Mouse (Mus musculus) hindbrain, embryonic 14.5 days (tissue): Measurements from ENCODE around the gene Stip1. TPM values are rescaled to one million over a fixed set of nuclear protein-coding genes. Genes with fewer than 3 reads are reported as not detected.

Experiments
- ATAC-seq: fragments of 200-750 bp; cut with Nextera tagmentation; 2 replicates; pipeline ENCODE4 v1.8.0; 2017; ENCODE audit warnings: moderate number of reproducible peaks, mild to moderate bottlenecking, moderate TSS enrichment, moderate library complexity; ENCODE audit not compliant: low FRiP score
- DNase-seq: peaks from one replicate; pipeline ENCODE4 v3.0.0-alpha.2; 2015; ENCODE audit warnings: low spot score
- H3K27ac ChIP-seq: fragments of 300-500 bp; sonication (generic); 2 replicates; pipeline ENCODE4 v1.5.1; 2014; ENCODE audit warnings: mild to moderate bottlenecking, moderate library complexity
- H3K27me3 ChIP-seq: fragments of 300-500 bp; sonication (generic); 2 replicates; pipeline ENCODE4 v1.6.1; 2014; ENCODE audit warnings: mild to moderate bottlenecking, low read length, mixed read lengths; ENCODE audit not compliant: control insufficient read depth, insufficient read depth
- H3K36me3 ChIP-seq: fragments of 300-500 bp; sonication (generic); replicated peaks from 2 replicates; pipeline ENCODE4 v1.6.1; 2014; ENCODE audit not compliant: control insufficient read depth, insufficient read depth
- H3K4me1 ChIP-seq: fragments of 300-500 bp; sonication (generic); replicated peaks from 2 replicates; pipeline ENCODE4 v1.6.1; 2014; ENCODE audit warnings: antibody characterized with exemption, low read length, mixed read lengths; ENCODE audit not compliant: control insufficient read depth, insufficient read depth
- H3K4me2 ChIP-seq: fragments of 300-500 bp; sonication (generic); replicated peaks from 2 replicates; pipeline ENCODE4 v1.6.1; 2014; ENCODE audit warnings: mild to moderate bottlenecking, moderate library complexity
- H3K4me3 ChIP-seq: fragments of 300-500 bp; sonication (generic); replicated peaks from 2 replicates; pipeline ENCODE4 v1.5.1; 2014; ENCODE audit warnings: mild to moderate bottlenecking, low read length
- H3K9ac ChIP-seq: fragments of 300-500 bp; sonication (generic); 2 replicates; pipeline ENCODE4 v1.6.1; 2014
- H3K9me3 ChIP-seq: fragments of 300-500 bp; sonication (generic); 2 replicates; pipeline ENCODE4 v1.6.1; 2016; ENCODE audit warnings: low read length; ENCODE audit not compliant: control insufficient read depth
- WGBS: fragments of 180-500 bp; shearing (Covaris S2); extraction: QIAGEN DNeasy Blood & Tissue Kit; methylation state at CpG from one replicate; pipeline ENCODE4 v1.1.7; 2014; 5-methylcytosine and 5-hydroxymethylcytosine counted together
- polyA plus RNA-seq: library from polyadenylated mRNA; unstranded; fragments of >200 nt; fragmentation: Nextera tagmentation; extraction: Ambion mirVana; gene quantifications from 2 replicates; pipeline ENCODE4 v1.2.1, GENCODE M21; 2014

Stip1 gene
- polyA plus RNA-seq, 1 experiment from 2014 or later: 204 TPM

DNA sequence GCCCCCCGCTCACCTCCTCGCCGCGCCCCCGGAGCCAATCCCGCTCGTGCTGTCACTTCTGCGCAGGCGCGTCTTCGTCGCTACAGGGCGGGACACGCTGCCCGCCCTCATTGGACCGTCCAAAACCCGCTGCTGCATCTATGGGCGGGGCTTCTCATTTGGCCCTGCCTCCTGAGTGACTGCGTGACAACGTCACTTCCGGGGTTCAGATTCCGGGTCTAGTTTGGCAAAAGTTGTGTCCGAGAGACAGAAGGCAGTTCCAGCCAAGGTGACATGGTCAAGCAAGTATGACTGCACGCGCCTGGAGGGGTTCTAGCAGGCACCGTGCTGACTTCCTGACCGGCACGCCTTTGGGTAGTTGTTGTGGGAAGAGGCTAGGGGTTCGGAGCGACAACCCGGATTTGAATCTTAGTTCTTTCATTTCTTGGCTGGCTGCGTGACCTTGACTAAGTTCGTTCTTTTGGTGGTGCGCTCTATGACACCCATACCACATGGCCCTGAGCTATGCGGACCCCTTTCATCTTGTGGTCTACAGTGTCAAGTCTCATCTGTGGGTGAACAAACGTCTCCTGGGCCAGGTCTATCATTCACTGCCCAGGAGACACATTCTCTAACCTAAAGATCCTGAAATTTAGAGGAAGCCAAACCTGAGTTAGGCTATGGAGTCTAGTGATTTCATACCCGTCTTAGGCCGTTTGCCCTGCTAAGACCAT is 59.2 kb downstream of the Stip1 start, which contains the start of gene Fkbp2:
Gene Fkbp2, minus strand, starts transcription at position 121 of the 713 bp plus-strand sequence.
- Histone ChIP-seq H3K9me3 (no peaks in the 10 kb centered on the region), H3K36me3 (peaks cover 51% of the 10 kb centered on the region), H3K4me3 (peak within 1 kb of the TSS; percentile 51), H3K4me2 (peak within 1 kb of the TSS; percentile 63), H3K27me3 (no peaks in the 10 kb centered on the region), H3K4me1 (peaks cover 26% of the 10 kb centered on the region), H3K27ac (peak within 1 kb of the TSS; percentile 93), H3K9ac (peak within 1 kb of the TSS; percentile 65)
- WGBS: 2% methylated on average over 37 of the region's 38 CpGs
- peak; percentile 84 for ATAC-seq
- peak; percentile 98 for DNase-seq

DNA sequence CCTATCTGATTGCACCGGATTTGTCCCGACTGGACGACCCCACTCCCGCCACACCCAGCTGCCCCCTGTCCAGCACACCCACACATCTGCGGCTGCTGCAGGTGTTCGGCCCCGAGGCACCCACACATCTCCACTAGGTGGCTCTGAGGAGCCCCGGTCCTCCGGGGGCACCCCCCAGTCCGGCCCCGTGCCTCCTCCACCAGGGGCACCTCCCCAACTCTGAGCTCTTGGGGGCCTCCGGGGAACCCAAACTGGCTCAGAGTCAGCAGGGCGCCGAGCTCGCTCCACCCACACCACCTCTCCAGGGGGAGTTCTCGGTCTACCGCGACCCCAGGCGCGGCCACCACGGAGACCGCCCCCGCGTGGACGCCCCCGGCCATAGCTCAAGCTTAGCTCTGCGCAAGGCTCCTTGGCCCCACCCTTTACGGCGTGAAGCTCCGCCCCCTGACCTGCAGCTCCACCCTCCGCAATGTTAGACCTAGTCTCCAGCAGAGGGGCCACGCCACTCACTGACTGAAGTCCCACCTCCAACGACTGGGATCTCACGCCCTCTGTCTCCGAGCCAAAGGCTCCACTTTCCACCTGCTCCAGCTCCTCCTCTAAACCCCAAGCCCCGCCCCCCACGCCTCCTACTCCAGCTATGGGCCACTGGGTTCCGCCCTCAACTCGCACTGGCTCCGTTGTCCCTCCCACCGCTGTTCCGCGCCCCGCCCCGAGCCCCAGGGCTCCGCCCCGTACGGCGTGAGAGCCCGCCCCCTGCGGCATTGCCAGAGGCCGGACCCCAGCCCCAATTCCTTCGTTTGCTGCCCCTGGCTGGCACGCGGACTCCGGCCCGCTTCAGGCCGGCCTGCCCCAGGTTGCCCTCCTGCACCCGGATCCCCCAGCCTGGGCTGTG is 60.0 kb downstream of the Stip1 start:
- peak overlapping the region; percentile 93 for H3K27ac ChIP-seq
- WGBS: under 1% methylated on average over 59 of the region's 59 CpGs

DNA sequence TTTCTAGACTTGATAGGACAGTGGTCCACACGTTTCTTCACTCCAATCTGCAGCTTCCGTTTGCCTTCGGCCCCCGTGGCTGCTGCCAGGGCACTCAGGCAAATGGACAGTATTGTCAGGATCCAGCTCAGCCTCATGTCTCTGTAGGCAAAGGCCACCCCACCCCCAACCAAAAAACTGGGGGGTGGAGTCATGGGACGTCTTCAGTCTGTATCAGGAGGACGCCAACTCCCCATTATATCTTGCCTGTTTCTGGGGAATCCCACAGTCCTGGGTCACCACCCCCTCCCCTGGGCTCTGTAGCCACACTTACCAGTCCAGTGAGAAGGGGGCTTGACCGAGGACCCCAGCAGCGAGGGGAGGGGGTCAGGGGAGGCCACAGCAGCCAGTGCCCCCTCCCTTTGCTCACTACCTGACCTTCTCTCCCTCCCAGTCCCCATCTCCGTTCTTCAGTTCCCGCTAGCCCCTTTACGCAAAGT is 60.7 kb downstream of the Stip1 start:
- Histone ChIP-seq H3K36me3 (peaks cover 39% of the 10 kb centered on the region), H3K27ac (peak overlapping the region; percentile 93), H3K4me2 (peak overlapping the region; percentile 63), H3K4me1 (peaks cover 26% of the 10 kb centered on the region), H3K4me3 (peak overlapping the region; percentile 51), H3K9me3 (no peaks in the 10 kb centered on the region), H3K27me3 (no peaks in the 10 kb centered on the region), H3K9ac (peak overlapping the region; percentile 62)
- 8% methylated on average over 11 of the region's 11 CpGs for WGBS
- ATAC-seq (no peak), DNase-seq (no peak)

More for the DNA sequence above, 60.0 kb downstream of the Stip1 start:
- peak overlapping the region; percentile 51 for H3K4me3 ChIP-seq
- no peaks in the 10 kb centered on the region for H3K27me3 ChIP-seq
- ATAC-seq (peak; percentile 90), DNase-seq (peak; percentile 94)
- no peaks in the 10 kb centered on the region for H3K9me3 ChIP-seq
- H3K9ac ChIP-seq: peak overlapping the region; percentile 65
- H3K4me2 ChIP-seq: peak overlapping the region; percentile 63
- H3K4me1 ChIP-seq: peaks cover 26% of the 10 kb centered on the region
- peaks cover 43% of the 10 kb centered on the region for H3K36me3 ChIP-seq

DNA sequence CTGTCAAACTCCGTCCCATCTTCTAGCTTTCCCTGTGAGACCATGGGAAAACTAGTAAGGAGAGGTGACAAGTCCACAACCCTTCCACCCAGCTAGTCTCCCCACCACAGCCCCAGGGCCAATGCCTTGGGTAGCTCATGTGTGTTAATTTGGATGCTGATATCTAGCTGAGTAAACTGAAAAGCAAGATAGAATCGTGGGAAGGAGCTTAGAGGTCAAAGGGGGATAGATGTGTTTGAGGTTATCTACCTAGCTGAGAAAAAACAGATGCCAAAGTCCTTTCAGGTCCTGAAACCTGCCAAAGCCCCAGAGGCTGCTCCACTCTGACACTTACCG is 61.2 kb downstream of the Stip1 start:
- Histone ChIP-seq H3K9ac (peak overlapping the region; percentile 62), H3K4me1 (peaks cover 26% of the 10 kb centered on the region), H3K9me3 (no peaks in the 10 kb centered on the region), H3K4me3 (peak overlapping the region; percentile 51), H3K27me3 (no peaks in the 10 kb centered on the region), H3K27ac (no peak overlapping the region), H3K4me2 (peak overlapping the region; percentile 63), H3K36me3 (peaks cover 34% of the 10 kb centered on the region)
- DNase-seq (no peak), ATAC-seq (no peak)
- WGBS: 48% methylated on average over 3 of the region's 3 CpGs

DNA sequence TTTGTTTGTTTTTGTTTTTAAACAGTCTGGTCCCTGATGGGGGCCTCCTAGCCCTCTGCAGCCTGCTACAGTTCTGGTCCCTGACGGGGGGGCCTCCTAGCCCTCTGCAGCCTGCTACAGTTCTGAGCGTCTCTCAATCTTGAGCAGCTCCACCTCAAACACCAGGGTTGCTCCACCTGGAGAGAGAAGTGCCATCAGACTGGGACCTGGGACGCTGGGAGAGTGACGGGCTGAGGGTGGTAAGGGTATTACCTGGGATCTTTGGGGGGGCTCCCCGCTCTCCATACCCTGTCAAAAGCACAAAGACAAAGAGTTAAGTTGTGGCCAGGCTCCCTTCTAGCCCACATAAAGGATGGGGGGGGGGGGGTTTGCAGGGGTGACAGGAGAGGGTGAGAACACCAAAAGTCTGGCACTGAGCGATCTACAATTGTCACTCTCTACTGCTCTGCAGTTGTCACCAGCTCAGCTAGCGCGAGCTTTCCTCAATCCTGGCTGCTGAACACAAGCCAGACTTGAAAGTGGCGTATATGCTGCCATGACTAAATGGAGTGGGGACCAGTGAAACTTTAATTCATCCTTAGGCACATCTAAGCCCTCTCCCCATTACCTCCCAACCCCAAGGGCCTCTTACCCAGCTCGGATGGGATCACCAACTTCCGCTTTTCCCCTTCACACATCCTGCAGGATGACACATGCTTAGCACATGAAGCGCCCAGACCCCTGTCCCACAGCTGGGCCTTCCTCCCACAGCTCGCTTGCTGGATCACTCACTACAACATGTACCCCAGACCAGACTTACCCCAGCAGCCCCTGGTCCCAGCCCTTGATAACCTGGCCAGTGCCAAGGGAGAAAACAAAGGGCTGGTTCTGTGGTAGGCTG is 61.8 kb downstream of the Stip1 start:
- DNase-seq (no peak), ATAC-seq (no peak)
- Histone ChIP-seq H3K9ac (peak overlapping the region; percentile 62), H3K4me1 (peaks cover 26% of the 10 kb centered on the region), H3K27me3 (no peaks in the 10 kb centered on the region), H3K27ac (no peak overlapping the region), H3K4me2 (peak overlapping the region; percentile 63), H3K36me3 (peaks cover 31% of the 10 kb centered on the region), H3K4me3 (peak overlapping the region; percentile 51), H3K9me3 (no peaks in the 10 kb centered on the region)
- WGBS: 84% methylated on average over 13 of the region's 13 CpGs

DNA sequence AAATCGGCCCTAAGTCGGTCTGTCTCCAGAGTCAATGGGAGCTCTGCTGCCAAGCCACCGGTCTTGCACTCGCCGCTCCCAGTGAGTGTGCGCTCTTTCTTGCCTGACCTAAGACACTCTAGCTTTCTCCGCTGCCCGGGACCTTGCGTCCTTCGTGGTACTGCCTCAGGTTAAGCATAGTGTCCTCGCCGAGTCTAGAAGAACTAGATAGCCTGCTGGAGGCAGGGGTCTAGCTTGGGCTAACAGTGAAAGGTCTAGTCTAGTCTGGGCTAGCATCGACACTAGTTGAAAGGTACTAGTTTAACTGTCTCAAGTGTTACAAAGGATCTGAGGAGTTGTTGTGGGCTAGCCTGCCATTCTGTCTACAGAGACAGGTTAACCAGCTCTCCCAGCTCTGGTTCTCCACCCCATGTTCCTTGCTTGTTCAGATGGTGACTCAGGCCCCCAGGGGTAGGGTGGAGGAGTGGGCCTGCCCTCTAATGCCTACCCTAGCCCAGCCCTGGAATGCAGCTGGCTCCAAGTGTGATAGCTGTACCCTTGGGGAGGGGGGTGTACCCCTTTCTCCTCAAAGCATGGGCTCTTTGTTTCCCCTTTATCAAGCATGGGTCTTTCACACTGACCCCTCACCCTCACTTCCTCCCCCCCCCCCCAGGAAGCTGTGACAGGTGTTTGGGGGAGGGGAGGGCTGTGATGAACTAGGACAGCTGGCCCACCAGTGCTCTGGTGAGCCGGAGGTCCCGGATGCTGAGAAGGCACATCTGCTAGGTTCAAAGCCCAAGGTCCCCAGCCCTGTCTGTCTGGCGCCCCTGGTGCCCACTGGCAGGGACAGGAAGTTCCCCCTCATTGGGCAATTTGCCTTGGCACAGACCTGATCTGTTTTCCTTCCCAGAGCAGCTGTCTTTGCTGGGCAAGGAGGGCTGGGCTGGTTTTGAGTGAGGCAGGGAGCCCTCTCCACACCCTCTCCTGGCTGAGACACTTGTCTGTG is 63.9 kb downstream of the Stip1 start, which contains the start of gene Plcb3:
Gene Plcb3, minus strand, starts transcription at position 934 of the 985 bp plus-strand sequence.
- ATAC-seq: no peak
- Histone ChIP-seq H3K9me3 (no peaks in the 10 kb centered on the region), H3K9ac (peak within 1 kb of the TSS; percentile 80), H3K36me3 (peaks cover 22% of the 10 kb centered on the region), H3K27ac (peak within 1 kb of the TSS; percentile 95), H3K4me3 (peak within 1 kb of the TSS; percentile 66), H3K4me2 (peak within 1 kb of the TSS; percentile 81), H3K27me3 (no peaks in the 10 kb centered on the region), H3K4me1 (peaks cover 23% of the 10 kb centered on the region)
- 0% methylated on average over 16 of the region's 16 CpGs for WGBS
- peak; percentile 77 for DNase-seq

DNA sequence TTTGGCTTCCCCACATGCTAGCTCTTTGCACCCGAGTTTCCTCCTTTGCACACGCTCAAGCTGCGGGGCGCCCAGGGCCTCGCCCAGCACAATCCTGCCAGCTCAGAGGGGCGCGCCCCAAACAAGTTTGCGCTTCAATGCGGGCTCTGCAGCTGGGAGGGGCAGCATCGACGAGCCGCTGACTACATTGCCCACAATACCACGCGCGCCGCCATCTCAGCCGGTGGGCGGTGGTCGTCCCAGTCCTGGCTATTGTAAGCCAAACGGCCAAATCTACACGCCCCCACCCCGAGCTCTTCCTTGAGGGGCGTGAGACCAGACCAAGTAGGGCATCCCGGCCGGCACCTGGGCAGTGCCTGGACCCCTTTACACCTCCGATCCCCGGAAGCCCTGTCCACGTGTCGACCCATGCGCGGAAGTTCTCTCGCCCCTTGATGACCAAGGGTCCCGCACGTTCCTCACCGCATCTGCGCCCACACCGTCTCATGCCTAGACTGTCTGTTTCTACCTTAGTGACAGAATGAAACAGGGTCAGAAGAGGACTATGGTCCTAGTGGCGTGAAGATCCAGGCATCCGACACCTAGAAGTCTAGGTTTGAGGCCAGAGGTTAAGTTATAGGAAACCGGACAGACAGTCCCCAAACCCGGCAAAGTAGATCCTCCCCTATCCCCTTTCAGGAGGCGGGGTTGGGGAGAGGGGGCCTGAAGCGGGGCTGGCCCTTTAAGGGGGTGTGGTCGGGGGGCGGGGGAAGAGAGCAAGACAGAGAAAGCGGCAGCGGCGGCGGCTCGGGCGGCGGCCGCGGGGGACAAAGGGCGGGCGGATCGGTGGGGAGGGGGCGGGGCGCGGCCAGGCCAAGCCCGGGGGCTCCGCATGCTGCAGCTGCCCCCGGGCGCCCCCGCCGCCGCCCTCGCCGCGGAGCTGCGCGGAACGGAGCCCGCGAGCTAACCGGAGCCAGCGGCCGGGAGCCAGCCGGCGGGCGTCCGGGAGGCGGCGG is 65.3 kb downstream of the Stip1 start, which contains the start of gene Ppp1r14b:
Gene Ppp1r14b, plus strand, starts transcription at position 758 of the 995 bp plus-strand sequence.
- peak; percentile 61 for ATAC-seq
- Histone ChIP-seq H3K4me2 (peak within 1 kb of the TSS; percentile 81), H3K36me3 (peaks cover 22% of the 10 kb centered on the region), H3K9ac (peak within 1 kb of the TSS; percentile 80), H3K27ac (peak within 1 kb of the TSS; percentile 95), H3K9me3 (no peaks in the 10 kb centered on the region), H3K4me1 (peaks cover 30% of the 10 kb centered on the region), H3K4me3 (peak within 1 kb of the TSS; percentile 66), H3K27me3 (peaks cover 11% of the 10 kb centered on the region)
- DNase-seq: peak; percentile 79
- under 1% methylated on average over 75 of the region's 84 CpGs for WGBS
